21 mouse cellular contexts compared by ENCODE assay signal in the genomic region with DNA sequence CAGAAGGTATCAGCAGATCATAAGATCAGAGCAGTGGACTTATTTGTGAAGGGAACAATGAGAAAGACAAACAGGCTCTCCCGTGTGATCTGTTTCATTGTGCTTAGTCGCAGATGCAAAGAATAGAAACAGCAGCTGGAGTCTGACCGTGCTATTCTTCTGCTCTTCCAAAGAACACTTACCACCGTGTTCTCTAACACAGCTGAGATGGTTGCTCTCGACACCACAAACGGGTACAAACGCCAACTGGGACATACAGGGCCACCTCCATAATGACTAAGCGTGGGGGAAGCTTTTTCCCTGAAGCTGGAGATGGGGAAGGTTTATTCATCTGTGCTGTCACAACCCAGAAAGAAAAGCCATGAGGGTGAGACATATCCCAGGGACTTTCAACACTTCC.
A peak's percentile ranks its signal among the peaks of the same experiment; 100 is the strongest.
DNase-seq lines count a peak whose midpoint lies in the region; ATAC-seq lines count a peak whose summit lies in the region.
"Had no signal": no experiment of that assay in that cellular context is flagged by ENCODE, and none has a peak within 500 bp of the region (broad histone marks: within the 10 kb centered on the region; RNA-seq: fewer than 3 reads in every experiment).

No protein-coding gene starts in this region.

- intact Hi-C loops in left cerebral cortex, postnatal 14 days (cut with DNase I) = no loop called here
- intact Hi-C loops in left cerebral cortex, postnatal 10 days (cut with DNase I) = no loop called here

- no peak for DNase-seq in frontal cortex, postnatal 10 days (ENCODE audit: low spot score in 2 of 2)
- peak; percentile 17 for DNase-seq in layer of hippocampus, adult 11-12 months (ENCODE audit: low spot score)
- DNase-seq in layer of hippocampus, adult 9-10 months (ENCODE audit: low spot score) = no peak
- DNase-seq in left cerebral cortex, postnatal 14 days (ENCODE audit: low spot score in 2 of 2) = peak; percentile 16 to 36
- DNase-seq in left cerebral cortex, postnatal 10 days (ENCODE audit: extremely low spot score in 1 of 2, low spot score in 2 of 2) = no peak
- peak; percentile 37 for DNase-seq in right cerebral cortex, postnatal 25 days
- no peak for DNase-seq in urinary bladder, postnatal 25 days (ENCODE audit: low spot score)
- DNase-seq: adrenal gland, postnatal 10 days; cerebellum, adult 2 months; cerebellum, postnatal 36 days; embryo, embryonic 11 days; gastrocnemius, postnatal 36 days; kidney, adult 9 months; kidney, postnatal 14 days; liver, postnatal 0 days; thymus, adult 2 months; thymus, postnatal 4 days had no signal

- peak; percentile 96 for ATAC-seq in frontal cortex, adult (ENCODE audit: low TSS enrichment)
- ATAC-seq: activated CD4-positive, CD25-positive, alpha-beta regulatory T cell, adult 4 months; intestine, embryonic 15.5 days; liver, postnatal 0 days; lung, postnatal 0 days had no signal

Comparison
In these comparisons a context has a peak if more than half of its experiments do, and no peak if none do; other contexts are left out.
1. DNase-seq: peak in layer of hippocampus, adult 11-12 months (single experiment), left cerebral cortex, postnatal 14 days (2 of 2) and right cerebral cortex, postnatal 25 days (single experiment); none in frontal cortex, postnatal 10 days (0 of 2), layer of hippocampus, adult 9-10 months (single experiment), left cerebral cortex, postnatal 10 days (0 of 2) and urinary bladder, postnatal 25 days (single experiment).